Mouse (Mus musculus) retina, embryonic 14.5 days (tissue): ENCODE data around the gene Cdk1.
A peak's percentile ranks its signal among the peaks of the same experiment; 100 is the strongest.

ENCODE experiments used
- DNase-seq: peaks from one replicate; pipeline ENCODE4 v3.0.0-alpha.2; 2015; ENCODE audit warnings: low spot score

Gene Cdk1

DNA sequence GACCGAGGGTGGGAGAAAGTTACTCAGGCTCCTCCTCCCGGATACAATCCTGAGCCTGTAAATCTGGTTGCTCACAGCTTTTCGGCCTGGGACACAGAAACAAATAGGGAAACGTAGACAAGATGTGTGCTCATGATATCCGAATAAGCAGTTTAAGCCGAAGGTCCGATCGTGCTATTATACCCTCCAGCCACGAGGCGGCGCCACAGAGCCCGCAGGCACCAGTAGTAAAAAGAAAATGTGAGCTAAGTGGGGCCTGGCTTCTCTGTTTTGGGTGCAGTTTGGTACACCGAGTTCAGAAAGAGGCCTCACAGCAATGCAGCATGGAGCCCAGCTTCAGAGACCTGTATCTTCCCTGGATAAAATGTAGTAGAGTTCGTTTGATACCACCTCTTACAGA lies 46.5 kb downstream of the Cdk1 start:
- peak; percentile 57 for DNase-seq

DNA sequence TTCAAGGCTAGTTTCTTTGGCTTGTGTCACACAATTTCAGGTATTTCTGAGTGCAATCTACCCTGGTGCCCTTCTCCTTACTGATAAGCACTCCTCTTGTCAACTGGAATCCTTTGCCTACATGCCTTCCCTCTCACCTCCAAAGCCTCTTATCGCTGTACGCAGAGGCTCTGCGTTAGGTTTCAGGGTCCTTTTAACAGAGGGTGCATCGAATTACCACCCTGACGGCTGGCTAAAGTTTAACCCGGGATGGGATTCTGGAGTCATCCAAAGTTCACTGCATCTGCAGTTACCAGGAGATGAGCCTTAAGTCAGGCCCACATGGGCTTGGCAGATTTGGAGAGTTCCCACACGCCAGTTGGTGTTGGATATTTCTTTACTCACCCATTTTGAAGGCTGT lies 47.1 kb downstream of the Cdk1 start:
- no peak for DNase-seq

DNA sequence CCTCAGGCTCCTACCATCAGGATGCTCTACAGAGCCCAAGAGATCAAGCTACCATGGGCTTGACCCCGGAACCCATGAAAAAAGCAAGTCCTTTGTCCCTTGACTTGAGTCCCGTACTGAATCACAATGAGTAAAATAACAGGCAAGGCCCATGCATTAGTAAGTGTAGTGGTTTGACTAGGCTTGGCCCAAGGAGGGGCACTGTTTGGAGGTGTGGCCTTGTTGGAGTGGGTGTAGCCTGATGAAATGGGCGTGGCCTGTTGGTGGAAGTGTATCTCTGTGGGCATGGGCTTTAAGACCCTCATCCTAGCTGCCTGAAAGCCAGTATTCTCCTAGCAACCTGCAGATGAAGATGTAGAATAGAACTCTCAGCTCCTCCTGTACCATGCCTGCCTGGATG lies 47.9 kb downstream of the Cdk1 start:
- no peak for DNase-seq

DNA sequence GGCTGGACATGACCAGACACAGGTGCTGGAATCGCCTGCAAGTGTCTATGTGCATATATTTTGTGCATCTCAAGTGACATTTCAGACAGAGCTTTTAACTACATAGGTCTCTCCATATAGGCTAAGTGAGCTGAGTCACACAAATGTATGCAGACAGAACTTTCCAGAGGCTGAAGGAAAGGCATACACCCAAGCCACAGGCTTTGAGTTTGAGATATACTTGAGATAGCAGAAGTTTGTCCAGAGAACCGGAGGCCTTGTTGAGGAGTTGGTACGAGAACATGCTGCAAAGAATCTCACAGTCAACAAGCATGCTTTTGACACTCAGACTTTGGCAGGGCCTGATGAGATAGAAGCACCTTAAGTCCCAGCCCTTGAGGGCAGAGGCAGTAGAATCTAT lies 50.1 kb downstream of the Cdk1 start:
- DNase-seq, result no peak

DNA sequence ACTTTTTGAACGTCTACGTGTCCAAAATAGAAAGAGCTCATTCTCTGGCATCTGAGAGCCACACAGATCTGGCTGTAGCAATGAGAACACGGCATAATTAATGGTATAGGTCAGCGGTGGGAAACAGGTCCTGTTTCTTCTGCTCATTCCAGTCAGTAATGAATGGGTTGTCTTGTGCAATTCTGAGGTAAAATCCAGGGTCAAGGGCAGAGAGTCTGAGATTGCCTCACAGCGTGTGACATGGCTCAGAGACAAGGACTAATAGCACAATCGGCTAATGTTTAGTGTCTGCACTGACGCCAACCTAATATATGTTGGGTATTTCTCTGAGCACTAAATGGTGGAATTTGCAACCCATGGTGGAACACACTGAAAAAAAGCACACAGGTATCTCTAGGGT lies 52.8 kb downstream of the Cdk1 start:
- no peak for DNase-seq

DNA sequence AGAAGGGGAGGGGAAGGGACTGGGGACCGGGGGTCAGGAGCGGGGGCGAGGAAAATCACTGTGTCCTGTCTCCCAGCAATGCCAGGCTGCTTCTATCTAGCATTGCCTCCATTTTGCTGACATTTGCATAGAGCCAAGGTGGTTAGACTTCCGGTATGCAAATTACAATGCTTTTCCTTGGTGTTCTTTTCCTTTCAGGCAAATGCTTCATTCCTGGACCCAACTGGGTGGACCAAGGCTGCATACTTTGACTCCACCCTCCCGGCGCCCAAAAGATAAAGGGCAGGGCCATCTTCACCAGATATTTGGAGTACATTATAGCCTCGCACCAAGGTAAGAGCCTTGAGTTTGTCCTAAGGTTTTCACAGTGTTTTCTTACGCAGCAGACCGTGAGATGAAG lies 56.8 kb downstream of the Cdk1 start:
- no peak for DNase-seq

DNA sequence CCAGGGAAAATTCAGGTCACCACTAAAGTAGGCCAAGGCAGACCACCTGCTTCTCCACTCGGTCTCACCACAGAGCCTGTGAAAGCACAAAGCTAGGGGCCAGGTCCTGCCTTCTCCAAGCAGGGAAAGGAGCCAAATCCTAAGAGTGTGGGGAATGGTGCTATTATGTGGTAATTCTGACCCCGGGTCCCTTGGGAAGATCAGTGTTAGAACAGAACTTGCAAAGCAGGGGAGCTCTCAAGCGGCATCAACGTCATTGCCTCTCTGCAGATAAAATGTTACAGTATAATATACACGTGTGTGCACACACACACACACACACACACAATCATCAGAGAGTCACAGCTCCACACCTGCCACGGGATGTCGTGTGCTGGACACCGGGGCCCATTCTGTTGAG lies 62.0 kb downstream of the Cdk1 start:
- no peak for DNase-seq

DNA sequence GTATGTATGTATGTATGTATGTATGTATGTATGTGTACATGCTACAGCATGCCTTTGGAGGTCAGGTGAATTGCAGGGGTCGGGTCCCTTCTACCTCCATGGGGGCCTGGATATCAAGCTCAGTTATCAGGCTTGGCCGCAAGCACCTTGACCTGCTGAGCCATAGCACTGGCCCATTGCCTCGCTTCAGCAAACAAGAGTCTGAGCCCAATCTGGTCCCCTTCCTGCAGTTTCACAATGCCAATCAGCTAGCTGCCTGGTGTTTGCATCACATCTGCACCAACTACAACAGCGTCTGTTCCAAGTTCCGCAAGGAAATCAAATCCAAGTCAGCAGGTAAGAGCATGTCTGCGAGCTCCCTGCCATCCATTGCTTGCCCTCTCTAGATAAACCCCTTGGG lies 64.0 kb downstream of the Cdk1 start:
- DNase-seq, result no peak

DNA sequence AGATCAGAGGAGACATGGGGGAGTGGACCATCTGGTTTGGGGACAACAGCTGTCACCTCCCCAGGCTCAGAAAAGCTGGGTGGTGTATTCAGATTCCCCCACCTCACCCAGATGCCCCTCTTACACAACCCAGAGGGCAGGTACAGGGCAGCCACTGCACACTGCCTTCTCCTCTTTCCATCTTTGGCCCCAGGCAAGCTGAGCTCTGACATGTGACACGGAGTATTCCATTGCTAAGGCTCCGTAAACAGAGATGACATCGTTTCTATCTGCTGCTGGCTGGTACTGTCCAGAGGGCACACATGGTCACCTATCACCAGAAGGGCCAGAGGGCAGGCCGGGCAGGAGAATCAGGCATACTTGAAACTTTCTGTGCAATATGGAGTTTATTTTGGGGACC lies 64.7 kb downstream of the Cdk1 start:
- no peak for DNase-seq

DNA sequence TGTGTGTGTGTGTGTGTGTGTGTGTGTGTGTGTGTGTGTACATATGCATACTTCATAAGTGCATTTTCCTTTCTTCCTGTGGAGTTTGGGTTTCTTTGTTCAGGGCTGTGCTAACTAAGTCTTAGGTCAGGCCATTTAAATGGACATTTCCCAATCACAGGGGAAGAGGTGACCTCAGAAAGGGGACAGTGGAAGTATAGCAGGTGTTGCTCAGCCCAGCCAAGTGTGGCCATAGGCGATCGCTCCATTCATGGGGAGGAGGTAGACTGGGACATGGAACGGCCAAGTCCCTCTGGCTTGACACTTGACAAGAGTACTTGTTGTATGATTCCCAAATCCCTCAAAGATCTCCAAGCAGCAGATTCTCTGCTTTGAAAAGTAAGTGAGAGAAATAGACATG lies 65.8 kb downstream of the Cdk1 start:
- no peak for DNase-seq
